Mouse (Mus musculus) small intestine, adult 2 months (tissue): ENCODE data around the gene Minos1.

ENCODE experiments used
- CTCF ChIP-seq: fragments of 200-500 bp; IDR thresholded peaks from 2 replicates; pipeline ENCODE4 v1.5.1; 2012; ENCODE audit warnings: low read depth, mild to moderate bottlenecking, control low read depth, inconsistent platforms, low read length, moderate library complexity, mixed read lengths; ENCODE audit not compliant: insufficient replicate concordance, insufficient read length; ENCODE audit errors: extremely low read depth
- POLR2A ChIP-seq: fragments of 200-500 bp; IDR thresholded peaks from 2 replicates; pipeline ENCODE4 v1.6.1; 2012; ENCODE audit warnings: low read depth, mild to moderate bottlenecking, control low read depth, inconsistent platforms, low read length, moderate library complexity

- TF ChIP-seq CTCF (no peak), POLR2A (no peak)
Measured at GRCm38 (mm10) chr4:139166244-139166643, 35.3 kb upstream of the Minos1 start.
